Mouse (Mus musculus): ENCODE data around the gene Zfp422.
"Not testable (repeated sequence)": the region's sequence is repeated elsewhere in the genome, so short reads cannot be mapped to it uniquely, and the experiment has no call there.

The Zfp422 gene

GRCm38 (mm10) chr6:116649811-116650210 is 21.0 kb upstream of the Zfp422 start:
- peak; percentile 8 for DNase-seq (ENCODE audit: low spot score)

- DNase-seq (ENCODE audit: low spot score) = peak; percentile 8
These were observed 19.0 kb upstream of the Zfp422 start for GRCm38 (mm10) chr6:116647763-116648162.

- DNase-seq (ENCODE audit: low spot score) = no peak
These were observed 15.5 kb upstream of the Zfp422 start for GRCm38 (mm10) chr6:116644335-116644734.

- DNase-seq (ENCODE audit: low spot score) = no peak
These were observed 15.1 kb upstream of the Zfp422 start for GRCm38 (mm10) chr6:116643881-116644280.

- no peak for DNase-seq (ENCODE audit: low spot score)
These were observed 14.1 kb upstream of the Zfp422 start for GRCm38 (mm10) chr6:116642942-116643341.

GRCm38 (mm10) chr6:116639663-116640062 is 10.9 kb upstream of the Zfp422 start:
- no peak for DNase-seq (ENCODE audit: low spot score)

- no peak for DNase-seq (ENCODE audit: low spot score)
These were observed 10.1 kb upstream of the Zfp422 start for GRCm38 (mm10) chr6:116638871-116639270.

GRCm38 (mm10) chr6:116637496-116637895 is 8.7 kb upstream of the Zfp422 start:
- DNase-seq (ENCODE audit: low spot score) = no peak

- DNase-seq (ENCODE audit: low spot score) = no peak
These were observed 7.9 kb upstream of the Zfp422 start for GRCm38 (mm10) chr6:116636581-116637235.

- DNase-seq (ENCODE audit: low spot score) = no peak
These were observed 6.7 kb upstream of the Zfp422 start for GRCm38 (mm10) chr6:116635251-116636180.

- no peak for DNase-seq (ENCODE audit: low spot score)
These were observed 5.2 kb upstream of the Zfp422 start for GRCm38 (mm10) chr6:116633741-116634695.

- no peak for DNase-seq (ENCODE audit: low spot score)
These were observed 3.3 kb upstream of the Zfp422 start for GRCm38 (mm10) chr6:116632129-116632528.

GRCm38 (mm10) chr6:116629766-116630165 is 967 bp upstream of the Zfp422 start:
- no peak for DNase-seq (ENCODE audit: low spot score)

GRCm38 (mm10) chr6:116628095-116628494 is 704 bp downstream of the Zfp422 start:
- DNase-seq (ENCODE audit: low spot score) = no peak

- not testable (repeated sequence) for DNase-seq (ENCODE audit: low spot score)
These were observed 2.4 kb downstream of the Zfp422 start for GRCm38 (mm10) chr6:116626417-116626816.

GRCm38 (mm10) chr6:116621318-116622023 is 7.3 kb downstream of the Zfp422 start:
- no peak for DNase-seq (ENCODE audit: low spot score)

- DNase-seq (ENCODE audit: low spot score) = no peak
These were observed 10.7 kb downstream of the Zfp422 start for GRCm38 (mm10) chr6:116618073-116618472.

GRCm38 (mm10) chr6:116615719-116616118 is 13.1 kb downstream of the Zfp422 start:
- no peak for DNase-seq (ENCODE audit: low spot score)

GRCm38 (mm10) chr6:116607230-116607629 is 21.6 kb downstream of the Zfp422 start:
- DNase-seq (ENCODE audit: low spot score) = no peak

GRCm38 (mm10) chr6:116600969-116601368 is 27.8 kb downstream of the Zfp422 start:
- not testable (repeated sequence) for DNase-seq (ENCODE audit: low spot score)

GRCm38 (mm10) chr6:116584095-116584494 is 44.7 kb downstream of the Zfp422 start, which contains the start of gene Olfr215:
Gene Olfr215, minus strand, starts transcription at chr6:116584195.
- no peak for DNase-seq (ENCODE audit: low spot score)
